Mouse (Mus musculus): Measurements from ENCODE around the gene Frat2. TPM values are rescaled to one million over a fixed set of nuclear protein-coding genes. Genes with fewer than 3 reads are reported as not detected.
A peak's percentile ranks its signal among the peaks of the same experiment; 100 is the strongest.
"Not testable (repeated sequence)": the region's sequence is repeated elsewhere in the genome, so short reads cannot be mapped to it uniquely, and the experiment has no call there.

Frat2 gene
- 5.5 and 6.4 TPM in 2 replicates for total RNA-seq (2021)
- long read RNA-seq, experiment 1, transcript Frat2-201 (1 exons, 2,161 nt) = major isoform, 6 of 6 reads
- long read RNA-seq, experiment 1, partial matches to known transcripts = 0 of 6 reads
- long read RNA-seq, experiment 1, other reads (novel, unspliced or antisense) = 0 of 6 reads
- long read RNA-seq, experiment 2, transcript Frat2-201 (1 exons, 2,161 nt) = major isoform, 6 of 6 reads
- long read RNA-seq, experiment 2, partial matches to known transcripts = 0 of 6 reads
- long read RNA-seq, experiment 2, other reads (novel, unspliced or antisense) = 0 of 6 reads

DNA sequence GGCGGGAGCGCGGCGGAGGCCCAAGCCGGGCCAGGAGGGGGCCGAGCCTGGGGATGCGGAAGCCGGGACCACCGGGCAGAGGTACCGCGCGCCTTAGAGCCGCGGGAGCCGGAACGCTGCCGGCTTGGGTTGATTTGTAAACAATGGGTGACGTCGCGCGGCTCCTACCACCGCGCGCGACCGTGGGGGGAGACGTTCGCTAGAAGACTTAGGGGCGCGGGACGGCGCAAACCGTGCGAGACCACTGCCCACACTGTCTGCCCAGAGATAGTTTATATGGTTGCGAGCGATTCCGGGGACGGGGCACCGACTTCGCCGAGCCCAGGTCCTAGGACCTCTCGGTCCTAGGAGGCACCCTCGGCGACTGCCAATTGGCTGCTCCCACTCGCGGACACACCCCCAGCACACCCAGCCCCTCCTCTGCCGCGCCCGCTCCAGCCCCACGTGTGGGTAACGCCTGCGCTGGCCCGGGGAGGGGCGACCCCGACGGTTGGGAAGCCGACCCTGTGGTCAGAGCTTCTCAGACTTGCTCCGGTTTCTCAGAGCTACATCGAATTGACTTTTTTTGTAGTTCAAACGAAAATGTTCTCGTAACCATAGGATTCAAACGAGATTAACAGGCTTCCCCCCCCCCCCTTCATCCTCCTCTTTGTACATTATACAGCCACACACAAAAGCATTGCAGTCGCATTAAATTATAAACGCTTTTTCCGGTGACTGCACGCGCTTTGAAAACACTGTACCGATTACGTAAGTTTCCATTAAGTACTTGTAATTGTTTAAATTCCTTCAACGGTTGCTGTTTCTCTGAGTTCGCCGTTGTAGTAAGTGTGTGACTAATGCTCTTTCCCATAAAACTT is at the start of gene Frat2:
Gene Frat2, minus strand, starts transcription at position 141 of the 860 bp plus-strand sequence.
- DNase-seq = peak; percentile 93

DNA sequence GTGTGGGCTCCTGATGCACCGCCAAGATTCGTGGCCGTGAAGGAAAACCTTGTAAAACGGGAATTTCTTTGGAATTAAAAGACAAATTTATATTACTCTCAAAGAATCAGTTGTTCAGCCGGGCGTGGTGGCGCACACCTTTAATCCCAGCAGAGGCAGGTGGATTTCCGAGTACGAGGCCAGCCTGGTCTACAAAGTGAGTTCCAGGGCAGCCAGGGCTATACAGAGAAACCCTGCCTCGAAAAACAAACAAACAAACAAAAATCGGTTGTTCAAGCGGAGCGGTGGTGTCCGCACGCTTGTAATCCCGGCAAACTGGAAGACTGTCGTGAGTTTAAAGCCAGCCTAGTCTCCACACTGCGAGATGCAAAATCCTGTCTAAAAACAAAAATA is 48.4 kb upstream of the Frat2 start:
- no peak for DNase-seq

DNA sequence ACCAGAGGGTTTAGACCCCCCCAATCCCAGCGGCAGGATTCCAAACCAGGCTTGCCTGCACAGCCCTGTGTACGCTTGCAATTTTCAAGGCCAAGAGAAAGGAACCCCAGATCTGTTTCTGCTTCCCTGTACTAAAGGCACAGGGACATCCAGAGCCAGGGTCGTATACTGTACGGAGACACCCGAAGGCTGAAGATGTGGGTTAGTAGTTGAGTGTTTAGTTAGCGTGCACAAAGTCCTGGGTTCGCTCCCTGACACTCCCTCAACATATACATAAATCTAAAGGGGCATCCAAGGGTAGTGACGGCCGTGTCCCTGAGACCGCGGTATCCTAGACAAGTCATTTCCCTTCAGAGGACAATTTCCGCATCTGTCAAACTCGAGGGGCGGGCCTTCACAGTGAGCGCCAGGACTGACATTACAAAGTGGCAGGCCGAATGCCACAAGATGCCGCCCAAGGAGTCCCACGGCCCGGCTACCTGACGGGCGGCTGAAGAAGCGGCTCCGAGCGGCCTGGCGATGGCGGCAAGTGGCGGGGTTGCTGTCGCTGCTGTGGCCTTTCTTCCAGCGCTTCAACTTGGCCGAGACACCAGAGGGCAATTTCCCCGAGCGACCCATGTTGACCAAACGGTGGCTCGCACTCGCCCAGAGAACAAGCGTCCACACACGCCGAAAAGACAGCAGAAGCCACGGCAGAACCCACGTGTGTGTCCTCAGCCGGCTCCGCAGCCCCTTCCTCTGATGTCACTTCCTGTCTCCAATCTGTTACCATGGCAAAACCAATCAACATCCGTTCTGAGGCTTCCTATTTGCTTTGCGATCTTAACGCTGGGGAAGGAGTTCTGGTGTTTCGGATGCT is 47.8 kb upstream of the Frat2 start, which contains the start of gene Rrp12:
Gene Rrp12, minus strand, starts transcription at position 714 of the 859 bp plus-strand sequence.
- DNase-seq = peak; percentile 90

DNA sequence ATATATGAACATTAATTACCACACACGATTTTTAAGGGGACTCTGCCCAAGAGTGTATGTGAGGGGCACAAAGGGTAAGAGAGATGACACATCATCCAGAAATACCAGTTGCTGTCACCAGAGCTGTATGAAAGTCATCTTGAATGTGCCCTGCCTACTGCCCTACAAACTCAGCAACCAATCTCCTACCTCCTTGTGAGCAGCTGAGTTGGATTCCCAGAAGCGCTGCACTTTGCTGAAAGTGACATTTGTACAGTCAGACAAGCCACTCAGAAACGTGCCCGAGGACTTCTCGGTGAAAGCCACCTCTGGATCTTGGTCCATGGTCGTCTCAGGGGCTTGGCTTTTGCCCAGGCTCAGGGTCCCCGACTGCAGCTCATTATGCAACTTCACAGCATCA is 47.0 kb upstream of the Frat2 start:
- peak; percentile 22 for DNase-seq

DNA sequence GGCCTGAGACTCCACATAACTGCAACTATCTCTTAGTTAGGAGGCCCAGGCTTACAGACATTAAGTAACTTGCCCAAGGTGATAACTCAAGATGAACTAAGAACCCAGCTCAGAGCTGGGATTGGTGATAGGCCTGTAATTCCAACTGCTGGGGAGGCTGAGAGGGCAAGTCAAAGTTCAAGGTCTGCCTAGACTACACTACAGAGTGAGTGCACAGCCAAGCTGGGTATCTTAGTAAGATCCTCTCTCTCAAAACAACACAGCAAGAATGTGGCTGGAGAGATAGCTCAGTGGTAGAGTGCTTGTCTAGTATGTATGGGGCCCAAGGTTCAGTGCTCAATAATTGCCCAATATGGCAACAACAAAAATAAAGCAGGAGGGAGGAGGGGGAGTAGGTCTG is 40.3 kb upstream of the Frat2 start:
- no peak for DNase-seq

DNA sequence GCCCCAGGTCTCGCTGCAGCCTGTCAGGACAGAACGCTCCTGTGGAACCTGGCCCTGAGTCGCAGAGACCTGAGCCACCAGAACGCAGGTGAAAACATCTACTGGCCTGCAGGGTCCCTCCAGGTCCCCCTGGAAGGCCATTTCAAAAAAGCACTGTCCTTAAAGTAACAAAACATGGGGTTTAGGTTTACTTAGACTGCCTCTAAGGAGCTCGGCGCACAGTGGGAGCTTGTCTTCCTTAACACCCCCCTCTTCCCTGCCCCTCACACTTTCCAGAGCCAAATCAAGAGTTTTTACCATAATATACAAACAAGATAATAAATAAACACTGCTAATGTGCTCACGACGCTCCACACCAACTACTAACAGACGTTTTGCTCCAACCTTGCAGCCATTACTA is 36.0 kb upstream of the Frat2 start:
- DNase-seq = no peak

DNA sequence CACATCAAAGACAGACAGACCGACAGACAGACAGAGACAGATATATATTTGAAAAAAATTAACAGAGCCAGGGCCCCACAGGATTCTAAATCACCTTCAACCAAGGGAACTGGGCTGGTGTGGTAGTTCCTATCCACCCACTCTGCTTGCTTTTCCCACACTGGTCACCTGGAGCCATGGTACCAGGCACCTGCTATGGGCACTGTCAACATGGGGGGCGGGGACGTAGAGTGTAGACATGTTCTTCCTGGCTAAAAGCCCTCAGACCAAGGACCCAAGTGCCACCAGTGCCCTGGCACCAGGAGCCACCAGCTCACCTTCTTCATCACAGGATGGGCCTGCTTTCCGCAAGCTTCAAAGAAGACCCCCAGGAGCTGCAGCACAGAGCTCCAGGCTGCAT is 33.9 kb upstream of the Frat2 start:
- DNase-seq = no peak

DNA sequence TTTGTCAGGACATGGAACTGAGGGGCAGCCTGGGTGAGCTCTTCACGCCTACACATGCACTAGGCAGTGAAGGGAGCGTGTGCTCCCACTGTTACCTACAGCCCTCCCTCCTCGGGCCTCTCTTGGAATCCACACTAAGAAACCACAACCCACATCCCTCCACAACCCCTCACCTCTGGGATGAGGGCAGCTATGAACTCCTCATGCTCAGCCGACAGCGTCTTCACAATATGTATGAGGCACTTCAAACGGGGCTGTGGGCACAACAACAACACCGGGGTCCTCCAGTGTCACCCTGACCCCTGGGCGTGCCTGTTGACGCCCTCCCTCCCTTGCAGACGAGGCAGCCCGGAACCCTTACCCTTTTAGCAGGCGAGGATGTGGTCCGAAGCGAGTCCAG is 26.4 kb upstream of the Frat2 start:
- DNase-seq = no peak

DNA sequence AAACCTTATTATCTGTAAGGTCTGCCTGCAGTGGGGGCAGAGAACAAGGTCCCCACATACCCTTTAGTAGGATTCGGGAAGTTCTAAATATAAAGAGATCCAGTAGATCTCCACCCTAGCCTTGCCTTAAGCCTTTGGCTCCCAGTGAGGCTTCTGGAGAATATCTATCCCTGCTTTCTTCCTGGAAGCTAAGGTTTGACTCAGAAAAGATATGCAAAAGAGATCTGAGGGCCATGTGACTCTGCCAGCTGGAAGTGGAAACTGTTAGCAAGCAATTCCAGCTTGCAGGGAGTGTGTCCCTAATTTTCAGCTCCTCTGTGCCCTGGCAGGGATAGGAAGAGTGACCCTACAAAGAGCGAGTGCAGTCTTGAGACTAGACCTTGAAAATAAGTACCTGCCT is 24.4 kb upstream of the Frat2 start:
- DNase-seq = no peak

DNA sequence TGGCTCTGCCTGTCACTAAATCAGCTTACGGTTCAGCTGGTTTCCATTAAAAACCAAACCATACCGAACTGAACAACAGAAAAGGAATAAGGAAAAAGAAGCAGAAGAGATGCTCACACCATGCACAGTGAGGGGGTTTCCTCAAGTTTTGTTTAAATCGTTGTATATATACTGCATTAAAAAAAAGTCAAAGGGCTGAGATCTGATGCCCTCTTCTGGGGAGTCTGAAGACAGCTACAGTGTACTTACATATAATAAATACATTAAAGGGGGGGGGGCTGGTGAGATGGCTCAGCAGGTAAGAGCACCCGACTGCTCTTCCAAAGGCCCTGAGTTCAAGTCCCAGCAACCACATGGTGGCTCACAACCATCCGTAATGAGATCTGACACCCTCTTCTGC is 22.0 kb upstream of the Frat2 start:
- DNase-seq = not testable (repeated sequence)

DNA sequence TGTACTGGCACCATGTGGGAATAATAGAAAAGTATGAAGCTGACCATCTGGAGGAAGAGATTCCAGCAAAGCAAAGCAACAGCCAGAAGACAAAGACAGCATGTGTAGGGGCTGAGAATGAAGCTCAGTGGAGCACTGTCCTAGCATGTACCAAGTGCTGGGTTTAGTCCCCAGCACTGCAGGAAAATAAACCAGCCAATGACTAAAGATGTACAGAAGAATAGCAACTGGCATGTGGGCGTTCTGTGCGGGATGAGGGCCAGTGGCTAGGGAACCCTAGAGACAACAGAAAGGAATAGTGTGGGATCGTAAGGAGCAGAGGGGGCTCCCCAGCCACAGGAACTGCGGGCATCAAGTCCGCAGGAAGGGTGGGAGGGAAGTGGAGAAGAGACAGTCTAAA is 21.4 kb upstream of the Frat2 start:
- DNase-seq = no peak

DNA sequence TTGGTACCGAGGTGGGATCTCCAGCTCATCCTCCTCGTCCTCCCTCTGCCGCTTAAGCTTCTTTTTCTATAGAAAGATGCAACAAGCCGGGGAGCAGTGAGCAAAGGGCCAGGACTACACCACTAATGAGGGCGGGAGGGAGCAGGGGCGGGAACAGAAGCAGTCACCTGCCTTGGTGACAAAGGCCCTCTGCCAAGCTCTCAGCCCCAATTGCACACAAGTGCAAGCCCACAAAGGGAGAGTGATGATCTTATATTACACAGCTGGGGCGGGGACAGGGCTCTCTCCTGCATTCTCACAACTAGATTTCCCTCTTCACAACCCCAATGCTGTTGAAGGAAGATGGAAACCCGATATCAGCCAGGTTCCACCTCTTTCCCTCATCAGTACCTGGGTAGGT is 18.8 kb upstream of the Frat2 start:
- DNase-seq = no peak

DNA sequence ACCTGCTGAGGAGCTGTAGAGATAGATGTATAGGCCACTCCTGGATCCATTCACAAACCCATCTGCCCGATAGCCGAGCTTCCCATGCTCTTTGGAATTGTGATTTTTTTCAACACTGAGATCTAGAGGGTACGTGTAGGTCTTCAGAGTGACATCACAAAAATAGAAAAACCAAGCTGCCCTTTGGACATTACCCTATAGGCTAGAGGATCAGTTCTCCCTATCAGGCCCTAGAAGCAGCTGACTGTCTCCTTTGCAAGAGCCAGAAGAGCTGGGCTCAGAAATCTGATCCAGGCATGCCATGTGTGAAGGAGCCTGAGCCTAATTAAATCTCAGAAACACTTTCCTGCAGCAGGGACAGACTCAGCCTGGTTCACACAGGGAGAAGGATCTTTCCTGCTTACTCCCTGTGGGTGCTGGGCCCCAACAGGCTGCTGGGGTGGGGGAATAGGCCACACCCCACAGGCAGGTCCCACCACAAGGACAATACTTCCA is 9.9 kb upstream of the Frat2 start:
- no peak for DNase-seq

DNA sequence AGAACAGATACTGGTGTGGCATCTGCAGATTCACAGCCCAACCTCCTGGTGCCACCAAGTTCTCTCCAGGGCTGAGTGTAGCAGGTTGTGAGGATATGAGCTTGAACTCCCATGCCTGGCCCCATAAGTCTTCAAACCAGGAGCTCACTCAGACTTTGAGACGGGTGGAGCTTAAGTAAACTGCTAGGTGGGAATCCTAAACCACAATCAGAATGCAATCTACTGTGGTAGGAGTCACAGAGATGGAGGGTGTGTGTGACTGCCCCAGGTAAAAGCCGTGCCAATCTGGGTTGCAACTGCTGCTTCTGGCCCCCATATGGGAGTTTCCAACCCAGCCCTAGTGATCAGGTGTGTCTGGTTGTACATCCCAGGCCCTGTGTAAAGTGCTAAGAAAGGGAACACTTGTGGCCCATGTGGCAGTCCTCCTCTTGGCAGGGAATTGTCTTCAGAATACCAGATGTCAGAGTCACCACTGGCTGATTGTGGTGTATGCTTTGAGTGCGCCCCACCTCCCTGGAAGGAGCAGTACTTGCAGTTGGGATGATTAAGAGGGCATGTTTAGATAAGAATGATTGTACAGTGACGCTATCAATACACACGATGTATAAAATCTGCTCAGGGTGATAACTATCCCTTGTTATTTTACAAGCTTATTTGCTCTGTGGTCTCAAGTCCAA is 9.3 kb upstream of the Frat2 start:
- no peak for DNase-seq

DNA sequence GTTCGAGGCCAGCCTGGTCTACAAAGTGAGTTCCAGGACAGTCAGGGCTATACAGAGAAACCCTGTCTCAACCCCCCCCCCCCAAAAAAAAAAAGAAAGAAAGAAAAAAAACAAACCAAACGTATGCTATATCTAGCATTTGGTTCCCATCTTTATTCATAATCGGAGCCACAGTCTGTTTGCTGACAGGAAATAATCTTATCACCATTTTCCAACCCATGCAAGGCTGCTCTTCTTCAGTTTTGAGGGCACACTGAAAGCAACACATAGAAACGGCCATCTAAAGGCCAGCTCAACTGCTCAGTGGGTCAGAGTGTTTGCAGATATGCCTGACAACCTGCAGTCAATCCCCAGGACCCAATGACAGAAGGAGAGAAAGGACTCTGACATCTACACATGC is 4.5 kb upstream of the Frat2 start:
- DNase-seq = no peak

DNA sequence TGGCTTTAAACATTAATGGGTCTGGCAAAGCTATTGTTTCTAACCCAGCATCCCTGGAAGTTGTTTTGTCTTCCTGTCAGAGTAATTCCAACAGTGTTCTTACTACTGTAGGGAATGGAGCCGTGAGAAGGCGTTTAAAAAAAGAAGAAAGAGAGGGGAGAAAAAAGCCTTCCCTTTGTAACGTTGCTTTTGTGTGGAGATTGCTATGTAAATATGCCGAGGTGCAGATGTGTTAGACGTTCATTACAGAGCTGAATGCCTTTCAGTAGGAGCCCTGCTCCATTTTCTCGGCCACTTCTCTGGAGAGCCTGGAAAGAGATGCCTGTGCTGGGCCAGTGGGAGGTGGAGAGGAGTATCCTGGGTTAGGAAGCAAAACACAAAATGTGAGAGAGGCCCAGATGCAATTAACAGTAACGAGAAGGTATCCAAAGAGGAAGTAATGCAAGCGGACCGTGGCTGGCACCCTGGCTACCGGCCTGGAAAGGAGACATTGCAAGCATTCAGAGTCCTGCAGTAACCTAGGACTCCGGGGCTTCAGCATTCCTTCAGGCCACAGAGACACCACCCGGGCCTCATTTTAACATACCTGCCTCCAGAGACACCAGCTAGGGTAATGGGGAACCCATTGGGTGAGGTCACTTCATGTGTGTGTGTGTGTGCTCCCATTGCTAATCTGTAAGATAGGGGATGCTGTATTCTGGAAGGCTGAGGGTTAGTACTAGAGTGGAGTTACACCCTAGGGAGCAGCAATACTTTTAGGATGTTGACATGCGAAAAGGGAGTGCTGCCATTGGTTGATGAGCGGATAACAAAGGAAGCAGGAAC is 3.0 kb upstream of the Frat2 start:
- DNase-seq = no peak

DNA sequence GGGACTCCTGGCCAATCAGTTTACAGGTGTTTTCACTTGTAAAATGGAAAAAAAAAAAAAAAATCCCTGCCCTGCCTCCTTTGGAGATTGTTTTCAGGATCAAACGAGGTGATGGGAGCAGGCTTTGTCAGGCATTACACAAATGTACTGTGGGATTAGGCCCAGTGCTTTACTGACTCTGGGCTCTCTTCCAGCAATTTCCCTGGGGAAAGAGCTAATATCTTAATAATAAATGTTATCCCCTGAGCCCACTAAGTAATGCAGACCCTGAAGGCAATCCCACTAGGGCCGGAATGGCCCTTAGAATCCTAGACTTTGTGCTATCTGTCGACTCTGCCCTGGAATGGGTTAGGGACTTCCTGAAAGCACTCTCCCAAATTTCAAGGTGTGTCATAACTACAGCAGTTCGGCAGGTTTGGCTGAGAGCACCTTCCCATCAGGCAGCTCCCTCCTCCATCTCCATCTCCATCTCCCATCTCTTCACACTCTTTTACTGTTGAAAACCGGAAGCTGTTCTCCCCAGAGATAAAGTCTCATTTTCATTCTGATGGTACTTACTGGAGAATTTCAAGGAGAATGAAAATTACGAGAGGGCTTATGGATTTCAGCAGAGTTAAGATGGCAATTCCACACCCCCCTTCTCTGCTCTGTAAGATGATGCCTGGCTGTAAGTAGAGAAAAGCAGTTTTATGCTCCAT is 2.2 kb upstream of the Frat2 start:
- no peak for DNase-seq

DNA sequence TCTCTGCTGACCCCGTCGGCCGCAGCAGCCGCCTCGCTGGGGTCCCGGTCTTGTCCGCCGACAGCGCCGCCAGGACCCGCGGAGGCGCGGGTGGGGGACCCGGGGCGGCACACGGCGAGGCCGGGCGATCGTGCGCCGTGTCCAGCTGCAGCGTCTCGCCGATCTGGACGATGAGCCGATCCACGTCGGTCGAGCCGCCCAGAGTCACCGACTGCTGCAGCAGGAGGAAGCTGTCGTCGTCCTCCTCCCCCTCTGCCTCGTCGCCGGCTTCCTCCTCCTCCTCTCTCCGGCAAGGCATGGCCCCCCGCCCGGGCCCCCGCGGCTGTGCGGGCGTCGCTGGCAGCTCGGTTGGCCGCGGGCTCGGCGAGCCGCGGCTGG is 329 bp downstream of the Frat2 start:
- peak; percentile 66 for DNase-seq

DNA sequence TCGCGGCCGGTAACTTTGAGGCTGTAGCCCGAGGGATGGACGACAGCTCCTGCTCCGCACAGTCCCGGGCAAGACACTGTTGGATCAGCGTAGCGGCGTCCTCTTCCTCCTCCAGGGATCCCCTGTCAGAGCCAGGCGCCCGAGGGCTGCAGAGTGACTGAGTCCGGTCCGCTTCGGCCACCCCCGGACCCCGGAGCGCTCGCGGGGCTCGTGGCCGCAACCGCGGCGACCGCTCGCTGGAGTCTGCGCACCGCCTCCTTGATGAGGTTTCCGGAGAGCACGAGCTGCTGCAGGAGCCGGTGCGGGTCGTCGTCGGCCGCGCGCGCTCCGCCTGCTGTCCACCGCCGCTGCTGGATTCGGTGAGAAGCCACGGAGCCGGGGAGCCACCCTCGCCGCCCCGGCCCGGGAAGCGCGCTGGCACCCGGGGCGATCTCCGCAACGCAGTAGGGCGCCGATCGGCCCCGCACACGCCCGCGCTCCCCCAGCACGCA is 796 bp downstream of the Frat2 start:
- peak; percentile 73 for DNase-seq
